Mouse (Mus musculus): ENCODE data around the gene Chpt1. TPM values are rescaled to one million over a fixed set of nuclear protein-coding genes. Genes with fewer than 3 reads are reported as not detected.

Chpt1 gene
- total and polyA plus RNA-seq, 2 experiments from 2014 or later, result 39.3 to 40.4 TPM

DNA sequence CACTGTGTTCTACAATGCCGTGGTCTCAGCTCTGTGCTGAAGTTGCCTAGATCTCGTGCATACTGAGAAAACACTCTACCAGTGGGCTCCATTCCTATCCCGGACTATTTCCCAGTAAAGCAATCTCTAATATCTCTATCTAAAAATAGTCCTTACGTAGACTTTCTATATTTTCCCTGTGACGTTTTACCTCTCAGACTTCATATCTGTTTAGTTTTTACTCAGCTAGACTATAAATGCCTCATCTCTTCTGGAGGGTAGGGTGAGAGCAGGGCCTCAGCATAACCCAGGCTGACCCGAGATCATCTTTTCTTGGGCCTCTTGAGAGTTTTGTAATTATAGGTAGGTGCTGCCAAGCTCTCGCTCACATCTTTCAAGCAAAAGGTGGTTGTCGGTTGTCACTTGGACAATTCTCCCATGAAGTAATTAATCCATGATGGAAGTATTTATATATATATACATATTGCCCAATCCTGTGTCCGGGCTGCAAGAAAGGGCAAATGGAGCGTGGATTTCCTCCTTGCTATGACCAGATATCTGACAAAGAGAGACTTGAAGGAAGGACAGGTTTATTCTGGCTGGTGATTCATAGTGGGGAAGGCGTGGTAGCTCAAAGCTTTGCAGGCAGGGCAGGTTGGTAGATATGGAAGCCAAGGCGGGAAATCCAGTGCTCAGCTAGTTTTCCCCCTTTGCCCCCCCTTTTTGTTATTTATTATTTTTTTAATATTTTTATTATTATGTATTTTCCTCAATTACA, 95.8 kb downstream of the Chpt1 start:
- no peak overlapping the region for H3K4me3 ChIP-seq (ENCODE audit: low read length)
- no peak overlapping the region for H3K9ac ChIP-seq (replicated peaks; ENCODE audit: low read length)
- WGBS, result 94% methylated on average over 12 of the region's 12 CpGs
- DNase-seq (ENCODE audit: low spot score) (no peak), ATAC-seq (no peak)
- no peaks in the 10 kb centered on the region for H3K36me3 ChIP-seq (ENCODE audit: insufficient read depth, low read length)
- no peaks in the 10 kb centered on the region for H3K4me1 ChIP-seq (ENCODE audit: insufficient read depth, low read length)
- H3K27me3 ChIP-seq (ENCODE audit: insufficient read depth, low read length), result no peaks in the 10 kb centered on the region
- no peak for TF ChIP-seq CTCF (IDR thresholded peaks at IDR 0.05; ENCODE audit: low read depth)
- H3K4me2 ChIP-seq (ENCODE audit: low read depth, low read length), result no peak overlapping the region
- no peak overlapping the region for H3K27ac ChIP-seq
- no peaks in the 10 kb centered on the region for H3K9me3 ChIP-seq (ENCODE audit: low read length)

DNA sequence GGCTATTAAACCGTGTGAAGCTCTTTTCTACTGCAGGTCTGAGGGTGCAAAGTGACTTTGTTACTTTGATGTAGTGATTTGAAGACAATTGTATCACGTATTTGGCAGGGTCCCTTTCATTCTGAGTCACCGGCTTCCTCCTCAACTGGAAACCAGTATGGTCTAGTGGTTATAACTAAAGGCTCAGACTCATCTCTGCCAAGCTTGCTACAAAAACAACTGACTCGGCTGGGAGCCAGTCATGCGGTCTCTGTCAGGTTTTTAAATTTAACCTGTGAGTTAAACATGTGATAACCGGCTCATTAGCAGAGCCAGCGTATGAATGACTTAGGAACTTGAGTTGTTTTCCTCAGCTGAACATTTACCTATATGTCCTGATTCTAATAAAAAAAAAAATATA, 98.1 kb downstream of the Chpt1 start:
- Histone ChIP-seq H3K4me3 (ENCODE audit: low read length) (no peak overlapping the region), H3K4me1 (ENCODE audit: insufficient read depth, low read length) (no peaks in the 10 kb centered on the region), H3K4me2 (ENCODE audit: low read depth, low read length) (no peak overlapping the region), H3K9ac (replicated peaks; ENCODE audit: low read length) (no peak overlapping the region), H3K27ac (no peak overlapping the region), H3K27me3 (ENCODE audit: insufficient read depth, low read length) (no peaks in the 10 kb centered on the region), H3K9me3 (ENCODE audit: low read length) (no peaks in the 10 kb centered on the region), H3K36me3 (ENCODE audit: insufficient read depth, low read length) (no peaks in the 10 kb centered on the region; the same call in 1 of the 2 replicates)
- TF ChIP-seq CTCF (IDR thresholded peaks at IDR 0.05; ENCODE audit: low read depth), result no peak
- no peak for DNase-seq (ENCODE audit: low spot score)
- ATAC-seq, result no peak
- 79% methylated on average over 7 of the region's 7 CpGs for WGBS

DNA sequence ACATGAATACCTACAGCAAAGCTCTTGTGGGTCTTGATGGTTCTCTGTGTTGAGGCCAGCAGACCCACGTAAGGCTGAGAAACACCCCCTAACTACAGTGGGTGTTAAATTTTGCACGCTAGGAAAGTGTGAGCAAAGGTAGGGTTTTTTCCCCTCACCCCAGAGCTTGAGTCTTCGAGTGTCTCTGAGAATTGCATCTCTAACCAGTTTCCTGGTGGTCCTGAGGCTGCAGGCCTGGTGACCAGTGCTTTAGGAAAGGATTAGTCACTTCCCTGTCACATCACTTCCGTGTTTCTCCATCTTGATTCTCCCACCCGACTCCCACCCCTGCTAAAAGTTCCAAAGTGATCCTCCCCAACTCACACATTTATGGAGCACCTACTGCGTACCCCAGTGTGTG, 99.7 kb downstream of the Chpt1 start:
- DNase-seq (ENCODE audit: low spot score) (no peak), ATAC-seq (no peak)
- WGBS, result 89% methylated on average over 6 of the region's 6 CpGs
- TF ChIP-seq CTCF (IDR thresholded peaks at IDR 0.05; ENCODE audit: low read depth), result no peak
- Histone ChIP-seq H3K4me1 (ENCODE audit: insufficient read depth, low read length) (no peaks in the 10 kb centered on the region), H3K27me3 (ENCODE audit: insufficient read depth, low read length) (no peaks in the 10 kb centered on the region), H3K9ac (replicated peaks; ENCODE audit: low read length) (no peak overlapping the region), H3K4me2 (ENCODE audit: low read depth, low read length) (no peak overlapping the region), H3K9me3 (ENCODE audit: low read length) (no peaks in the 10 kb centered on the region), H3K4me3 (ENCODE audit: low read length) (no peak overlapping the region), H3K36me3 (ENCODE audit: insufficient read depth, low read length) (no peaks in the 10 kb centered on the region; the same call in 1 of the 2 replicates), H3K27ac (no peak overlapping the region)

DNA sequence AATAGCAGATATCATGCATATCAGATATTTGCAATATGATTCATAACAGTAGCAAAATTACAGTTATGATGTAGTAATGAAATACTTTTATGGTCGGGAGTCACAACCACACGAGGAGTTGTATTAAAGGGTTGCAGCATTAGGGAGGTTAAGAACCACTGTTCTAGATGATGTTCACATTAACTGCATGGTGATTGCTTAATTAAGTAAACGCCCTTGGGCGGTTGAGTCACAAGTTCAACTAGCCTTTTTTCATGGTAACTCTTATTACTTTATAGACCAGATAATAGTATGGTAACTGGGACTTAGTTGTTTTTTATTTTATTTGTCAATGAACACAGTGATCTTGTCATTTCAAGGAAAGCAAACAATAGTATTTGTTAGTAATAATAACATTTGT, 100.9 kb downstream of the Chpt1 start:
- TF ChIP-seq CTCF (IDR thresholded peaks at IDR 0.05; ENCODE audit: low read depth), result no peak
- Histone ChIP-seq H3K27me3 (ENCODE audit: insufficient read depth, low read length) (no peaks in the 10 kb centered on the region), H3K9me3 (ENCODE audit: low read length) (no peaks in the 10 kb centered on the region), H3K36me3 (ENCODE audit: insufficient read depth, low read length) (no peaks in the 10 kb centered on the region; the same call in 1 of the 2 replicates), H3K4me1 (ENCODE audit: insufficient read depth, low read length) (no peaks in the 10 kb centered on the region), H3K4me2 (ENCODE audit: low read depth, low read length) (no peak overlapping the region), H3K4me3 (ENCODE audit: low read length) (no peak overlapping the region), H3K9ac (replicated peaks; ENCODE audit: low read length) (no peak overlapping the region), H3K27ac (no peak overlapping the region)
- 95% methylated on average over 4 of the region's 4 CpGs for WGBS
- ATAC-seq (no peak), DNase-seq (ENCODE audit: low spot score) (no peak)

Other genes starting within 250 kb of the Chpt1 start
- 0.18 and 0.42 TPM in 2 replicates for gene Dram1, start 125.0 kb downstream of the Chpt1 start, total RNA-seq (2014; rRNA removed)
- gene Dram1, start 125.0 kb downstream of the Chpt1 start, polyA plus RNA-seq (2015; fragmentation: Nextera tagmentation; extraction: Ambion mirVana), result 0.51 and 0.62 TPM in 2 replicates
- gene Gnptab, start 124.9 kb downstream of the Chpt1 start, total RNA-seq (2014; rRNA removed), result 40.5 and 41.2 TPM in 2 replicates
- 17.9 and 19.0 TPM in 2 replicates for gene Gnptab, start 124.9 kb downstream of the Chpt1 start, polyA plus RNA-seq (2015; fragmentation: Nextera tagmentation; extraction: Ambion mirVana)
- not detected in 2 replicates for gene Sycp3, start 44.5 kb downstream of the Chpt1 start, total RNA-seq (2014; rRNA removed)
- 0.47 and 0.50 TPM in 2 replicates for gene Sycp3, start 44.5 kb downstream of the Chpt1 start, polyA plus RNA-seq (2015; fragmentation: Nextera tagmentation; extraction: Ambion mirVana)
- gene Mybpc1, start 101.1 kb upstream of the Chpt1 start, total RNA-seq (2014; rRNA removed), result 5.5 and 6.2 TPM in 2 replicates
- 3.7 and 4.2 TPM in 2 replicates for gene Mybpc1, start 101.1 kb upstream of the Chpt1 start, polyA plus RNA-seq (2015; fragmentation: Nextera tagmentation; extraction: Ambion mirVana)
- not detected in 2 replicates for gene Spic, start 180.9 kb upstream of the Chpt1 start, total RNA-seq (2014; rRNA removed)
- not detected in 2 replicates for gene Spic, start 180.9 kb upstream of the Chpt1 start, polyA plus RNA-seq (2015; fragmentation: Nextera tagmentation; extraction: Ambion mirVana)
- gene Arl1, start 226.8 kb upstream of the Chpt1 start, total RNA-seq (2014; rRNA removed), result 59.8 and 62.2 TPM in 2 replicates
- 164 and 166 TPM in 2 replicates for gene Arl1, start 226.8 kb upstream of the Chpt1 start, polyA plus RNA-seq (2015; fragmentation: Nextera tagmentation; extraction: Ambion mirVana)

Measured in hindbrain, postnatal 0 days (tissue).